Mouse (Mus musculus): ENCODE data around the gene Olfr341.

The Olfr341 gene

GRCm38 (mm10) chr2:36482368-36482767, at the start of gene Olfr341:
Gene Olfr341 (minus strand): TSS chr2:36482468.
- in situ Hi-C loops (cut with MboI), result no loop called here

DNA sequence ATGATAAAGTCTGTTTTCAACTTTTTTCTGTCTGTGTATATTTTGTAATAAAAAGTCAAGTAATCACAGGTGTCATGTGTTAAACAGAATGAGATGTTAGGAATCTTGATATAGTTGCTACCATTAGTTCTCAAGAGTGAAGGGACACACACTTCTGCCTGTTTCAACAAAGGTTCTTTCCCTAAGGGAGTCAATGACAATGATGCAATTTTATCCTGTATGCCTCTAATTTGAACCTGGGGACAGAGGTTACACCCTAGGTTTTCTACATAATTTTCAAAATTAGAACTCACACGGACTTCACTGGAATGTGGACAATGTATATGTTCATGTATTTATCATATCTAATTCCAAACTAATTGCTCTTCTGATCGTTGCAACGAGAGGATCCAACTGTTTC, 42.4 kb upstream of the Olfr341 start, which contains the start of gene Olfr342:
Gene Olfr342, plus strand, starts transcription at position 301 of the 400 bp plus-strand sequence.
- in situ Hi-C loops (cut with MboI), result no loop called here

- in situ Hi-C loops (cut with MboI), result no loop called here
Measured at GRCm38 (mm10) chr2:36473634-36474033, 8.6 kb downstream of the Olfr341 start.

- in situ Hi-C loops (cut with MboI), result no loop called here
Measured at GRCm38 (mm10) chr2:36452287-36452686, 30.0 kb downstream of the Olfr341 start, which contains the start of gene Olfr340. Gene Olfr340 (plus strand): TSS chr2:36452587.
